Mouse (Mus musculus) gastrocnemius, adult 18-20 months (tissue): ENCODE results near the gene Dcst1. TPM values are rescaled to one million over a fixed set of nuclear protein-coding genes. Genes with fewer than 3 reads are reported as not detected.

ENCODE experiments used
- DNase-seq: peaks from one replicate; pipeline ENCODE4 v3.0.0; 2021; ENCODE audit warnings: low spot score
- total RNA-seq, 2 experiments: library from RNA; stranded (reverse); gene quantifications; 2 replicates each; pipeline ENCODE4 v1.2.3; 2021

The Dcst1 gene
- total RNA-seq, 2 experiments from 2014 or later: not detected

DNA sequence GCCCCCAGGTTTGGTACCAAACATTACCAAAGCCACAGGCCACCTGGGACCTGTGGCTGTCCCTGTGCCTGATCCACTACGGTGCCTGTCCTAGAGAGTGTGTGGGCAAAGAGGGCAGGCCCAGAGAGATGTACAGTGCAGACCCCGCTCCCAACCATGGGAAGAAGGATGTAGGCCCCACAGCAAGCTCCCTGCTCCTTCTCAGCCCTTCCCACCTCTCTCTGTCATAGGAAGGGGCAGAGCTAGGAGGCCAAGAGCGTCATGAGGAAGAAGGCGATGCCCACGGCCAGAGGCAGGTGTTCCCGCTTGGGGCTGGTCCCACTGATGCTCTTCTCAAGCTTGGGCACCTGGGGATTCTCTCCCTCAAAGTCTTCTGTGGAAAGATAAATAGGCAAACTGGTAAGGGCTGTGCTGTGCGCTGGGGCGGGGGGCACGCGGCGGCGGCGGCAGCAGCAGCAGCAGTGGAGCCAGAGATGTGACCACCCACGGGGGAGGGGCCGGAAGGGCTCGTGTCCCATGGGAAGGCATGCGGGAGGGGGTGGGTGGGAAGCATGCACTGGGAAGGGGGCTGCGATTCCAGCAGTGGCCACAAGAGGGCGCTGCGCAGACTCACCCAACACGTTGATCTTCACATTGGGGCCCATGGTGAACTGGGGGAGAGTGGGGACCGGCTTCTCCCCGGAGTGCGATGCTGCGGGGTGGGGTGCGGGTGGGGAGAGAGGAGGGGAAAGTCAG is 49.7 kb downstream of the Dcst1 start:
- DNase-seq: peak; percentile 77

DNA sequence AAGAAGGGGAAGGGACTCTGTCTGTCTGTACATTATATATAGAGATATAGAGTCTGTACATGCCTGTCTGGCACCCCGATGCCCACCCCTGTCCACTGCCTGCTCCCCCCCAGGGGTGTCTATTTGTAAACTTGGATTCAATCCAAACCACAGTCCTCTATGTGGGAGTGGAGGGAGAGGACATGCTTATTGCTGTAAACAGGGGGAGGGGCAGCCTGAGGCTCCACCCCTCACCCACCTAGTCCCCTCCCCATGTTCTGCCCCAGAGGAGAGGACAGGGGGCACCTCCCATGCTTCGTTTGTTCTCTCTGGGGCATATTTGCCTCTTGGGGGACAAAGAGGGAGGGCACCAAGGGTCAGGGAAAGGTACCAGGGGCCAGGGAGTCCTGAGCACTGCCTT is 50.3 kb downstream of the Dcst1 start:
- DNase-seq: no peak

DNA sequence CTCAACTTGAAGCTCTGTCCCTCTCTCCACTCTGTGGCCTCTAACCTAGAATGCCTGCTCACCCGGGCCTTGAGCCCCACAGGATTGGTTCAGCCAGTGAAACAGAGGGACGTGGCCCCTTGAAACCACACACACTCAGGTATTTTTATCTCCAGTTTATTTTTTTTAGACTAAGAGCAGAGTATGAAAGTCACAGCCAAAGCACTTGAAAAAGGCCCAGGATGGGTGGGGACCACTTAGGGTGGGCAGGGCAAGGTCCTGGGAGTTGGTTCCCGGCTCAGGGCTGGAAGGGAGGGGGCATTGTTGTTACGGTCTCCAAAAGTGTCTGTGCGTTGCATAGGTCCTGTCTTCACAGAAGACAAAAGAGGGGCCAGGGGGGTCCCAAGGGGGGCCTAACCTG is 50.7 kb downstream of the Dcst1 start:
- DNase-seq: no peak

DNA sequence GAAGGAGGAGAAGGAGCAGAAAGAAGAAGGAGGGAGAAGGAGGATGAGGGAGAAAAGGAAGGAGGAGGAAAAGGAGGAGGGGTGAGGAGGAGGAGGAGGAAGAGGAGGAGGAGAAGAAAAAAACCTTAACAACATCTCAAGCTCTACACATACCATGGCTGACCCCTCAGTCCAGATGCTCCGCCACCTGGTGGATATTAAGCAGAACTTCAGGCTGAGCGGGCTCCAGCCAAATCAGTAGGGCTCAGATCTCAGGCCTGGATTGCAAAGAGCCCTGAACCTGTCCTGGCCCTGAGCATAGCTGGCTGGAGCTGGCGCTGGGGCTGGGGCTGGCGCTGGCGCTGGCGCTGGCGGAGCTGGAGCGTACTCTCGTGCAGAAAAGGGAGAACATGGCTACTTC is 57.0 kb downstream of the Dcst1 start:
- peak; percentile 76 for DNase-seq

DNA sequence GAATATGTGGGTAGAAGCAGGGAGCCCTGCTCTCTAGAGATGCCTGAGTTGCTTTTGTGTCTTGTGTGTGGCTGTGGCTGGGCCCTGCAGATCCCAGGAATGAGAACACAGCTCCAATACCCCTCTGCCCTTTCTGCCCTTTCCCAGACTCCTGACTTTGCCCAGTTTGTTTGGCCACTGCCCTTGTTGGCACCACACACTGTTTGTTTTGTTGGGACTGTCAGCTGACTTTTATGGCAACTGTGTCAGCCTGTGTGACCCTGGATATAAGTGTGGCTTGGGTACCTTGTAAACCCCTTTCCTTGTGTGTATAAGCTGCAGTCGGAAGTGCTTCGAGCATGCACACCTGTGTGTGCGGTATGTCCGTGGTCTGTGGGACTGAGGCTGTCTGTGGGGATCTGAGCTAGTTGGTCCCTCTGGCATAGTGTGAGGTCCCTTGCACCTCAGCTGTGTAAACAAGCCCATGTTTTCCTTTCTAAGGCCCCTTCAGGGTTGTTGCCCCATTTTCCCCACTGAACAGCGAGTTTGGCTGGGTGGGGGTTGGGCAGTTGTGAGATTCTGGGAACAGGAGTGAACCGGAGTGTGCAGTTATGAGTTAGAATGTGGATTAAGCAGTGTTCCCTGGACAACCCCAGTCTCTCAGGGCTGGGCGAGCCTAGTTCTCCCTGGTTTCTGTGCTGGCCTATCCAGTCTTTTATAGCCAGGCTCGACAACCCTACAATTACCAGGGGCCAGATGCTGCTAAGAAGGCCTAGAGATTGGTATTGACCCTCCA is 59.3 kb downstream of the Dcst1 start:
- no peak for DNase-seq

DNA sequence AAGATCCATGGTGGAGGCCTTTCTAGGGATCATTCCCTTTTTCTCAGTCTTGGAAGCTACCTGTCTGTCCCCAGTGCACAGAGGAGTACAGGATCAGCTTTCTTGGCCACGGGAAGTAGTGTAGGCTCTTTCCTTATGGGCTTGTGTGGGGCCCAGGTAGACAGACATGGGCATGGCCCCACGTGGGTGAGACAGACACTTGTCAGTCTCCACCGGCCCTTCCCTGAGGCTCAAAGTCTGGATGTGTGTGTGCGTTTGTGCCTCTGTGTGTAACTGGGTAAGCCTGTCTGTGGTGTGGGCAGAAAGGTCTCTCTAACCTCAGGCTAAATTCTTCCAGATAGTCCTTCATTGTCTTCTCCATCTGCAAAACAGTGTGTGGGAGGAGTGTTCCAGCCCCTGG is 59.9 kb downstream of the Dcst1 start:
- no peak for DNase-seq

DNA sequence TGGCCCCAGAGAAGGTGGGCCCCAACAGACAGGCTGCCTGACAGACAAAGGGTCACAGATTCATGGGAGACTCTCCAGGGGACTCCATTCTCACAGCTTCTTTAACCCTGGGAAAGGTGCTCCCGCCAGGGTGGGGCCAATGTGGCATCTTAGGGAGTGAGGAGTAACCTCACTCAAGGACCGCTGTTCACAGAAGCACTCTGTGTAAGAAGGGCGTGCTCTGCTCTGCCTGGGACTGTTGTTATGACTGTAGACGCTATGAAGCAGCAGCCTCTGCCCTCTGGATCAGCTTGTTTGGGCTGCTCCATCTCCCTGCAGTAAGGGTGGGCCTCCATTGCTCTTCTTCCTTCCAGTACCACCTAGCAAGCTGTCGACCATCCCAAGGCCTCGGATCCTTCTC is 60.6 kb downstream of the Dcst1 start:
- DNase-seq: no peak

DNA sequence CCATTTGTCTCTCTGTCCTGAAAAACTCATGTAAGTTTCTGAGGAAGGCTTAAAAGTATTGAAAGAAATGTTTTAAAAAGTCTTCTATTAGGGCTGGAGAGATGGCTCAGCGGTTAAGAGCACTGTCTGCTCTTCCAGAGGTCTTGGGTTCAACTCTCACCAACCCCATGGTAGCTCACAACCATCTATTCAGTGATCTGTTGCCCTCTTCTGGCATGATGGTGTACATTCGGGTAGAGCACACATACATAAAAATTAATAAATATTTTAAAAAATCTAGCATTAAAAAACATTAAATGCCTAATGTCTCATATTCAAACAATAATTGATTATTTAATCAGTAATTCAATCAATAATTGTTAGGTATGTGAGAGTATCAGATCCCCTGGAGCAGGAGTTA is 64.5 kb downstream of the Dcst1 start:
- DNase-seq: no peak

Other genes with a start within 250 kb of the Dcst1 start
- not detected for gene Pklr, start 229.1 kb downstream of the Dcst1 start, total RNA-seq
- under 1 TPM; 0.14 to 0.26 TPM for gene Hcn3, start 205.1 kb downstream of the Dcst1 start, total RNA-seq
- 10 to 100 TPM; 16.6 to 18.6 TPM for gene Clk2, start 200.5 kb downstream of the Dcst1 start, total RNA-seq
- gene Scamp3, start 187.8 kb downstream of the Dcst1 start, total RNA-seq: 10 to 100 TPM; 37.8 to 38.4 TPM
- gene Fam189b, start 182.1 kb downstream of the Dcst1 start, total RNA-seq: 10 to 100 TPM; 16.5 to 22.2 TPM
- gene Gba, start 162.3 kb downstream of the Dcst1 start, total RNA-seq: 10 to 100 TPM; 15.5 to 17.8 TPM
- 1 to 10 TPM; 3.6 to 9.2 TPM for gene Thbs3, start 150.1 kb downstream of the Dcst1 start, total RNA-seq
- gene Mtx1, start 138.2 kb downstream of the Dcst1 start, total RNA-seq: 10 to 100 TPM; 45.4 to 46.7 TPM
- under 1 TPM; 0.18 to 0.40 TPM for gene Muc1, start 136.2 kb downstream of the Dcst1 start, total RNA-seq
- 10 to 100 TPM; 70.2 to 74.5 TPM for gene Krtcap2, start 119.3 kb downstream of the Dcst1 start, total RNA-seq
- under 1 TPM; 0.14 to 0.31 TPM for gene Trim46, start 118.9 kb downstream of the Dcst1 start, total RNA-seq
- gene Dpm3, start 105.9 kb downstream of the Dcst1 start, total RNA-seq: 10 to 100 TPM; 22.6 to 24.3 TPM
- gene Slc50a1, start 94.7 kb downstream of the Dcst1 start, total RNA-seq: 1 to 10 TPM; 7.0 to 8.9 TPM
- 10 to 100 TPM in 1 of 2 experiments, 1 to 10 TPM in 1; 5.7 to 18.8 TPM for gene Efna1, start 84.1 kb downstream of the Dcst1 start, total RNA-seq
- gene Efna3, start 42.3 kb downstream of the Dcst1 start, total RNA-seq: not detected
- gene Efna4, start 27.2 kb downstream of the Dcst1 start, total RNA-seq: not detected
- 10 to 100 TPM; 16.9 to 26.1 TPM for gene Adam15, start 15.3 kb downstream of the Dcst1 start, total RNA-seq
- not detected for gene Dcst2, start 3.3 kb downstream of the Dcst1 start, total RNA-seq
- gene Zbtb7b, start 29.5 kb upstream of the Dcst1 start, total RNA-seq: 10 to 100 TPM; 26.4 to 28.3 TPM
- under 1 TPM in 1 of 2 experiments, not detected in 1; 0.59 TPM for gene Lenep, start 37.5 kb upstream of the Dcst1 start, total RNA-seq
- gene Flad1, start 46.6 kb upstream of the Dcst1 start, total RNA-seq: 10 to 100 TPM; 45.2 to 51.6 TPM
- gene Cks1b, start 53.1 kb upstream of the Dcst1 start, total RNA-seq: 1 to 10 TPM; 2.2 to 2.7 TPM
- 10 to 100 TPM; 14.7 to 19.1 TPM for gene Shc1, start 53.2 kb upstream of the Dcst1 start, total RNA-seq
- gene Pygo2, start 65.0 kb upstream of the Dcst1 start, total RNA-seq: 10 to 100 TPM in 1 of 2 experiments, 1 to 10 TPM in 1; 7.8 to 11.6 TPM
- gene Pbxip1, start 71.5 kb upstream of the Dcst1 start, total RNA-seq: 100 to 1,000 TPM; 226 to 236 TPM
- gene Pmvk, start 89.3 kb upstream of the Dcst1 start, total RNA-seq: 1 to 10 TPM; 8.7 to 9.2 TPM
- gene Kcnn3, start 154.9 kb upstream of the Dcst1 start, total RNA-seq: 1 to 10 TPM; 4.2 to 4.4 TPM